Mouse (Mus musculus): ENCODE measurements around the gene Vmn1r220. TPM values are rescaled to one million over a fixed set of nuclear protein-coding genes. Genes with fewer than 3 reads are reported as not detected.
A peak's percentile ranks its signal among the peaks of the same experiment; 100 is the strongest.
"Not testable (repeated sequence)": the region's sequence is repeated elsewhere in the genome, so short reads cannot be mapped to it uniquely, and the experiment has no call there.

The Vmn1r220 gene
- polyA plus RNA-seq (2015; fragmentation: Nextera tagmentation; extraction: Ambion mirVana) = not detected in 2 replicates

DNA sequence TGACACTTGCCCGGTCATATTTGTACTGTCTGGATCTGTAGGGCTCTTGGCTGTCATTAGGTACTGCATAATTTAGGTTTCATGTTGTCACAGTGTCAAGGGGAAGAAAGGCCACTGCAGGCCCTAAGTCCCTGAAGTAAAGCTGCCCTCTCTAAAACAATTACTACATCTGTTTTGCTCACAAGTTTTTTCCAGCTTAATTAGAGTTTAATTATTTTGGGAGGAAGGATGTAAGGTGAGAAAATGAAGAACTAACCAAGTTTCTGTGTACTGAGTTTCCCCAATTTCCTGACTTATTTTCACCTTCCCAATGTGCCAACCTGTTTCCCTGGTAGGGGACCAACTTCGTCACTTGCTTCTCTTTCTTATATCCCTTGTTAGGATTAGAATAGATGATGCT lies at the start of gene Vmn1r220:
Gene Vmn1r220 (minus strand): TSS at position 101 of the 400 bp plus-strand sequence.
- ATAC-seq (no peak), DNase-seq (no peak)
- H3K9ac ChIP-seq (replicated peaks) = no peak within 1 kb of the TSS
- 73% methylated on average over 2 of the region's 2 CpGs for WGBS (ENCODE audit: insufficient replicate concordance)
- no peaks in the 10 kb centered on the region for H3K36me3 ChIP-seq (replicated peaks; ENCODE audit: insufficient read depth, low read length)
- H3K9me3 ChIP-seq (ENCODE audit: low read length) = no peaks in the 10 kb centered on the region
- no peaks in the 10 kb centered on the region for H3K27me3 ChIP-seq (ENCODE audit: insufficient read depth, low read length)
- H3K4me1 ChIP-seq (ENCODE audit: insufficient read depth) = no peaks in the 10 kb centered on the region
- no peak within 1 kb of the TSS for H3K4me3 ChIP-seq (ENCODE audit: low read depth, low read length)
- no peak within 1 kb of the TSS for H3K4me2 ChIP-seq (ENCODE audit: low read depth, low read length)
- no peak for TF ChIP-seq EP300 (IDR thresholded peaks at IDR 0.05; ENCODE audit: low read depth)
- no peak for TF ChIP-seq CTCF (IDR thresholded peaks at IDR 0.05; ENCODE audit: low read depth)
- no peak within 1 kb of the TSS for H3K27ac ChIP-seq (ENCODE audit: low read depth)

DNA sequence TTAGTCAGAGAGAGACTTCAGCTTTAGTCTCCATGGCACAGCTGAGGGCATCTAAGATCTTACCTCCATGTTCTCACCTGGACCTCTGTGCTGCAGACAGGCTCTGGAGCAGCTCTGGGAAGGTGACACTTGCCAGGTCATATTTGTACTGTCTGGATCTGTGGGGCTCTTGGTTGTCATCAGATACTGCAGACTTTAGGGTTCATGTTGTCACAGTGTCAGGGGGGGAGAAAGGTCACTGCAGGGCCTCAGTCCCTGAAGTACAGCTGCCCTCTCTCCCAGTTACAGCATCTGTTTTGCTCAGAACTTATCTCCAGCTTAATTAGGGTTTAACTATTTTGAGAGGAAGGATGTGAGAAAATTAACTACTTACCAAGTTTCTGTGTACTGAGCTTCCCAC lies 48.1 kb upstream of the Vmn1r220 start, which contains the start of gene Vmn1r222:
Gene Vmn1r222 (minus strand): TSS at position 101 of the 400 bp plus-strand sequence.
- not testable (repeated sequence) for H3K4me1 ChIP-seq (ENCODE audit: insufficient read depth); H3K27me3 ChIP-seq (ENCODE audit: insufficient read depth, low read length); H3K9ac ChIP-seq (replicated peaks); H3K4me3 ChIP-seq (ENCODE audit: low read depth, low read length); H3K36me3 ChIP-seq (replicated peaks; ENCODE audit: insufficient read depth, low read length); H3K4me2 ChIP-seq (ENCODE audit: low read depth, low read length); DNase-seq; H3K9me3 ChIP-seq (ENCODE audit: low read length); ATAC-seq; H3K27ac ChIP-seq (ENCODE audit: low read depth)

DNA sequence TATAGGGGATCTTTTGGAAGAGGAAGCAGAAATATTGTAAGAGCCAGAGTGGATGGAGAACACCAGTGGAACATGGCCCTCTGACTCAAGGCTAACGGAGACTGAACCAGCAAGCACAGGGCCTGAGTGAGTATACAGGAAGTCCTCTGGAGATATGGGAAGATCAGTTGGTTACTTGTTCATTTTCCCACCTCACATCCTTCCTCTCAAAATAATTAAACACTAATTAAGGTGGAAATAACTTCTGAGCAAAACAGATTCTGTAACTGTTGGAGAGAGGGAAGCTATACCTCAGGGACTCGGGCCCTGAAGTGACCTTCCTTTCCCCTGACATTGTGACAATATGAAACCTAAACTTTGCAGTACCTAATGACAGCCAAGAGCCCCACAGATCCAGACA lies 26.1 kb upstream of the Vmn1r220 start, which contains the start of gene Vmn1r221:
Gene Vmn1r221 (plus strand): TSS at position 301 of the 400 bp plus-strand sequence.
- not testable (repeated sequence) for H3K4me1 ChIP-seq (ENCODE audit: insufficient read depth); H3K9ac ChIP-seq (replicated peaks); ATAC-seq; H3K4me3 ChIP-seq (ENCODE audit: low read depth, low read length); H3K27ac ChIP-seq (ENCODE audit: low read depth); H3K4me2 ChIP-seq (ENCODE audit: low read depth, low read length); H3K27me3 ChIP-seq (ENCODE audit: insufficient read depth, low read length); H3K36me3 ChIP-seq (replicated peaks; ENCODE audit: insufficient read depth, low read length); DNase-seq; H3K9me3 ChIP-seq (ENCODE audit: low read length)
- WGBS (ENCODE audit: insufficient replicate concordance) = 54% methylated on average over 2 of the region's 2 CpGs

DNA sequence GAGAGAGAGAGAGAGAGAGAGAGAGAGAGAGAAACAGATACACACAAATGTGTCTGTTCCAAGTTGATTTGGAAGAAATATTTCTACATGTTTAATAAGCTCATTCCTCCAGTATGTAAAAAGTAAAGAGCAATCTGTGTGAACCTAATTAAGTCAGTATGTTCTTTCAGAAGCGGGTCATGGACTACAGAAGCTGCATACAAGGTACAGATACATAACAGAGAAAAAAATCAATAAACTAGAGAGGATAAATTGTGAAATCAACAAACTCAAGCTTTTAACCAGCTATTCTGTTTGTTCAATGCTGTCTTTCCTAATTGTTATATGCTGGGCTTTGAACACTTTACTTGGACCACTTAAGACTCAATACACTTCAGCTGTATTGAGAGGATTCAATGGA lies 16.1 kb upstream of the Vmn1r220 start:
- H3K27me3 ChIP-seq (ENCODE audit: insufficient read depth, low read length); DNase-seq; H3K4me2 ChIP-seq (ENCODE audit: low read depth, low read length); H3K4me1 ChIP-seq (ENCODE audit: insufficient read depth); H3K4me3 ChIP-seq (ENCODE audit: low read depth, low read length); H3K9ac ChIP-seq (replicated peaks); H3K9me3 ChIP-seq (ENCODE audit: low read length); H3K27ac ChIP-seq (ENCODE audit: low read depth); H3K36me3 ChIP-seq (replicated peaks; ENCODE audit: insufficient read depth, low read length): not testable (repeated sequence)
- 45% methylated on average over 1 of the region's 1 CpGs for WGBS (ENCODE audit: insufficient replicate concordance)
- ATAC-seq = peak; percentile 70

DNA sequence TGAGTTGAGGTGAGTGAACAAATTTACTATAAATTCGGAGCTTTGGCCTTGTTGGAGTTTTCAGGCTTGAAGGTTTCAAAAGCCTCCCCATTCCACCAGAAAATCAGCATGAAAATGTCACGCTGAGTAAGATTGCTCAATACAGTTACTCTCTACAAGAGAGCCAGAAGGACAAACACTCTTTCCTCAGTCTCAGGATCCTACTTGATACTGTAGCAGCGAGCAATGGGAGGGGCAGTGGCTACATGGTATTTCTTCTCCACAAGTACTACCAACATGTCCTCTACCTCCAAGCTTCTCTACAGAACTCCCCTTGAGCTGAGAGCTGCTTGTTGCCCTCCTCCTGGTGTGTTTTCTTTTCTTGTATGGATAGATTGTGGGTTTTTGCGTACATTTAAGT lies 21.3 kb downstream of the Vmn1r220 start:
- not testable (repeated sequence) for ATAC-seq; H3K36me3 ChIP-seq (replicated peaks; ENCODE audit: insufficient read depth, low read length); H3K9me3 ChIP-seq (ENCODE audit: low read length); H3K4me3 ChIP-seq (ENCODE audit: low read depth, low read length); H3K4me2 ChIP-seq (ENCODE audit: low read depth, low read length); H3K4me1 ChIP-seq (ENCODE audit: insufficient read depth); DNase-seq; H3K9ac ChIP-seq (replicated peaks); H3K27ac ChIP-seq (ENCODE audit: low read depth); H3K27me3 ChIP-seq (ENCODE audit: insufficient read depth, low read length)
- 68% methylated on average over 4 of the region's 4 CpGs for WGBS (ENCODE audit: insufficient replicate concordance)

DNA sequence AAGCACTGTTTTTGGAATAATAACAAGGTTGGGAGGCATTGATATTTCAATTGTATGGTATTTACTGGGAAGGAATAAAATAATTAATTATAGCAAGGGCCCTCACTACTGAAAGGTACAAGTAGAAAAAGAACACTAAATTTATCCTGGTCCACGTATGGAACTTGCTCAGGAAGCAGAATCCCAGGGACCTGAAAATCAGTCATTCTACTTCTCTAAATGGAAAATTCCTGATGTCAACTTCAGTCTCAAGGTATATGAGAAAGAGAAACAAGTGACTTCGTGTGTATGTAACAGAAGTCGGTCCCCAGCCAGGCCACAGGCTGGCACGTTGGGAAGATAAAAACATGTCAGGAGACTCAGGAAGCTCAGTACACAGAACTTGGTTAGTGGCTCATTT lies 28.8 kb downstream of the Vmn1r220 start, which contains the start of gene Vmn1r219:
Gene Vmn1r219 (plus strand): TSS at position 301 of the 400 bp plus-strand sequence.
- Histone ChIP-seq H3K27me3 (ENCODE audit: insufficient read depth, low read length) (no peaks in the 10 kb centered on the region), H3K9me3 (ENCODE audit: low read length) (no peaks in the 10 kb centered on the region), H3K9ac (replicated peaks) (no peak within 1 kb of the TSS), H3K4me3 (ENCODE audit: low read depth, low read length) (no peak within 1 kb of the TSS), H3K4me1 (ENCODE audit: insufficient read depth) (no peaks in the 10 kb centered on the region), H3K27ac (ENCODE audit: low read depth) (no peak within 1 kb of the TSS), H3K36me3 (replicated peaks; ENCODE audit: insufficient read depth, low read length) (no peaks in the 10 kb centered on the region), H3K4me2 (ENCODE audit: low read depth, low read length) (no peak within 1 kb of the TSS)
- TF ChIP-seq CTCF (IDR thresholded peaks at IDR 0.05; ENCODE audit: low read depth) (no peak), EP300 (IDR thresholded peaks at IDR 0.05; ENCODE audit: low read depth) (no peak)
- ATAC-seq = no peak
- WGBS (ENCODE audit: insufficient replicate concordance) = 61% methylated on average over 4 of the region's 4 CpGs
- no peak for DNase-seq

DNA sequence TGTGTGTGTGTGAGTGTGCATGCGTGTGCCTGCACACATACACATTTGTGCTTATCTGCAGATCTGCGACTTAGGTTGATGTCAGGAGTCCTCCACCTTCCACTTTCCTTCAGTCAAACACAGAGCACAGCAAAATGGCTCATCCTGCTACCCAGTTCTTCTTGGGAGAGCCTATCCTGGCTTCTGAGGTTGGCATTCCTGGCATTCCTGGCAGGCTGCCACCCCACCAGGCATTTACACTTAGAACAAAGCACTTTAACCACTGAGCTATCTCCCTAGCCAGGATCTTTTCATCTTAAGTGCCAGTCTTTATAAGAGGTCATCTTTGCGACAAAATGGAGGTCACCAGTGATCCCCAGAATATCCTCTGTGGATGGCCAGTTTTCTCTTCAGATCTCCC lies 29.9 kb downstream of the Vmn1r220 start:
- WGBS (ENCODE audit: insufficient replicate concordance) = 71% methylated on average over 3 of the region's 3 CpGs
- Histone ChIP-seq H3K36me3 (replicated peaks; ENCODE audit: insufficient read depth, low read length) (no peaks in the 10 kb centered on the region), H3K9ac (replicated peaks) (no peak overlapping the region), H3K9me3 (ENCODE audit: low read length) (no peaks in the 10 kb centered on the region), H3K27ac (ENCODE audit: low read depth) (no peak overlapping the region), H3K27me3 (ENCODE audit: insufficient read depth, low read length) (no peaks in the 10 kb centered on the region), H3K4me3 (ENCODE audit: low read depth, low read length) (no peak overlapping the region), H3K4me1 (ENCODE audit: insufficient read depth) (no peaks in the 10 kb centered on the region), H3K4me2 (ENCODE audit: low read depth, low read length) (no peak overlapping the region)
- DNase-seq (no peak), ATAC-seq (no peak)
- TF ChIP-seq EP300 (IDR thresholded peaks at IDR 0.05; ENCODE audit: low read depth) (no peak), CTCF (IDR thresholded peaks at IDR 0.05; ENCODE audit: low read depth) (no peak)

All from liver, postnatal 0 days (tissue).